Mouse (Mus musculus) adrenal gland, postnatal 4 days (tissue): ENCODE measurements around the gene Chrna9. TPM values are rescaled to one million over a fixed set of nuclear protein-coding genes. Genes with fewer than 3 reads are reported as not detected.

Experiments used
- DNase-seq, 2 experiments: peaks; one replicate each; pipeline ENCODE4 v3.0.0; 2021 to 2022; ENCODE audit warnings: low spot score in 2 of 2, mixed read lengths in 2 of 2
- long read RNA-seq, 2 experiments: library from polyadenylated mRNA; stranded (forward); transcript quantifications; one replicate each; pipeline ENCODE4 v2.0.0; 2021
- total RNA-seq, 2 experiments: library from RNA; stranded (reverse); gene quantifications; 2 replicates each; pipeline ENCODE4 v1.2.3; 2021

The Chrna9 gene
- 1 to 10 TPM in 1 of 2 experiments, under 1 TPM in 1; 0.67 to 1.4 TPM for total RNA-seq
- long read RNA-seq, experiment 1, partial matches to known transcripts = 0 of 2 reads
- long read RNA-seq, experiment 1, other reads (novel, unspliced or antisense) = 1 of 2 reads
- long read RNA-seq, experiment 2, partial matches to known transcripts = 0 of 1 reads
- long read RNA-seq, experiment 2, other reads (novel, unspliced or antisense) = 0 of 1 reads

- DNase-seq = no peak
Measured at GRCm38 (mm10) chr5:65934783-65935182, at the start of gene Chrna9. Gene Chrna9 (plus strand): TSS chr5:65934921.

- DNase-seq = no peak
Measured at GRCm38 (mm10) chr5:65885699-65886443, 48.9 kb upstream of the Chrna9 start.

GRCm38 (mm10) chr5:65888102-65888501, 46.6 kb upstream of the Chrna9 start:
- DNase-seq = no peak

GRCm38 (mm10) chr5:65888998-65889397, 45.7 kb upstream of the Chrna9 start:
- DNase-seq = no peak

GRCm38 (mm10) chr5:65891251-65891826, 43.4 kb upstream of the Chrna9 start:
- no peak for DNase-seq

- DNase-seq = no peak
Measured at GRCm38 (mm10) chr5:65895121-65895692, 39.5 kb upstream of the Chrna9 start.

- DNase-seq = no peak
Measured at GRCm38 (mm10) chr5:65895764-65896163, 39.0 kb upstream of the Chrna9 start.

- DNase-seq = no peak
Measured at GRCm38 (mm10) chr5:65897731-65898130, 37.0 kb upstream of the Chrna9 start.

- no peak for DNase-seq
Measured at GRCm38 (mm10) chr5:65898683-65899082, 36.0 kb upstream of the Chrna9 start.

- DNase-seq = no peak
Measured at GRCm38 (mm10) chr5:65900113-65900512, 34.6 kb upstream of the Chrna9 start.

- DNase-seq = no peak
Measured at GRCm38 (mm10) chr5:65900862-65901265, 33.9 kb upstream of the Chrna9 start.

GRCm38 (mm10) chr5:65901868-65902418, 32.8 kb upstream of the Chrna9 start:
- DNase-seq = no peak

GRCm38 (mm10) chr5:65902811-65903210, 31.9 kb upstream of the Chrna9 start:
- DNase-seq = no peak

- DNase-seq = no peak
Measured at GRCm38 (mm10) chr5:65904476-65904875, 30.2 kb upstream of the Chrna9 start.

- DNase-seq = no peak
Measured at GRCm38 (mm10) chr5:65908751-65909150, 26.0 kb upstream of the Chrna9 start.

- no peak for DNase-seq
Measured at GRCm38 (mm10) chr5:65909321-65909720, 25.4 kb upstream of the Chrna9 start.

- no peak for DNase-seq
Measured at GRCm38 (mm10) chr5:65910398-65910797, 24.3 kb upstream of the Chrna9 start.

GRCm38 (mm10) chr5:65911676-65912075, 23.0 kb upstream of the Chrna9 start:
- no peak for DNase-seq

- DNase-seq = no peak
Measured at GRCm38 (mm10) chr5:65912201-65912600, 22.5 kb upstream of the Chrna9 start.

- DNase-seq = no peak
Measured at GRCm38 (mm10) chr5:65913126-65913525, 21.6 kb upstream of the Chrna9 start.

- no peak for DNase-seq
Measured at GRCm38 (mm10) chr5:65914342-65914741, 20.4 kb upstream of the Chrna9 start.

- DNase-seq = no peak
Measured at GRCm38 (mm10) chr5:65916930-65917329, 17.8 kb upstream of the Chrna9 start.
